9 mouse cellular contexts compared by ENCODE assay signal in genomic region chr19:10040866-10041387, GRCm38 (mm10). TPM values are rescaled to one million over a fixed set of nuclear protein-coding genes. Genes with fewer than 3 reads are reported as not detected.
DNase-seq lines count a peak whose midpoint lies in the region; ATAC-seq lines count a peak whose summit lies in the region.
"Had no signal": no experiment of that assay in that cellular context is flagged by ENCODE, and none has a peak within 500 bp of the region (broad histone marks: within the 10 kb centered on the region; RNA-seq: fewer than 3 reads in every experiment).

No protein-coding gene starts in this region.

- 8% methylated on average over 15 of the region's 20 CpGs for WGBS in kidney, embryonic 16.5 days
- 6% methylated on average over 17 of the region's 20 CpGs for WGBS in hindbrain, embryonic 12.5 days
- 4% methylated on average over 20 of the region's 20 CpGs for WGBS in midbrain, embryonic 15.5 days

- no peaks in the 10 kb centered on the region for H3K9me3 ChIP-seq in kidney, embryonic 16.5 days (ENCODE audit: low read length)
- no peaks in the 10 kb centered on the region for H3K9me3 ChIP-seq in hindbrain, embryonic 12.5 days (replicated peaks)
- no peaks in the 10 kb centered on the region for H3K9me3 ChIP-seq in midbrain, embryonic 15.5 days

- H3K4me1 ChIP-seq in kidney, embryonic 16.5 days (ENCODE audit: insufficient read depth, low read length) = peaks cover 46% of the 10 kb centered on the region
- peaks cover 21% of the 10 kb centered on the region for H3K4me1 ChIP-seq in hindbrain, embryonic 12.5 days
- H3K4me1 ChIP-seq in midbrain, embryonic 15.5 days = peaks cover 26% of the 10 kb centered on the region

- no peaks in the 10 kb centered on the region for H3K36me3 ChIP-seq in kidney, embryonic 16.5 days (ENCODE audit: insufficient read depth, low read length)
- H3K36me3 ChIP-seq in hindbrain, embryonic 12.5 days = no peaks in the 10 kb centered on the region
- H3K36me3 ChIP-seq in midbrain, embryonic 15.5 days (replicated peaks) = no peaks in the 10 kb centered on the region

- DNase-seq in kidney, adult 11 months = no peak
- peak; percentile 79 for DNase-seq in cerebellum, postnatal 10 days
- DNase-seq in gastrocnemius, adult 8-10 months (ENCODE audit: low spot score in 2 of 2) = no peak
- DNase-seq in adrenal gland, postnatal 25 days = no peak
- DNase-seq in right cerebral cortex, adult 2 months (ENCODE audit: low spot score in 2 of 2) = no peak

- no peaks in the 10 kb centered on the region; the same call in 1 of the 2 replicates for H3K27me3 ChIP-seq in kidney, embryonic 16.5 days (ENCODE audit: insufficient read depth, low read length)
- H3K27me3 ChIP-seq in hindbrain, embryonic 12.5 days = peaks cover 20% of the 10 kb centered on the region
- no peaks in the 10 kb centered on the region for H3K27me3 ChIP-seq in midbrain, embryonic 15.5 days (replicated peaks)

- peak overlapping the region; percentile 73 for H3K4me3 ChIP-seq in kidney, embryonic 16.5 days (ENCODE audit: low read length)
- peak overlapping the region; percentile 61 for H3K4me3 ChIP-seq in hindbrain, embryonic 12.5 days
- peak overlapping the region; percentile 82 for H3K4me3 ChIP-seq in midbrain, embryonic 15.5 days

- no peak for ATAC-seq in kidney, embryonic 16.5 days (ENCODE audit: low FRiP score, low TSS enrichment)
- ATAC-seq in hindbrain, embryonic 12.5 days (ENCODE audit: low FRiP score) = peak; percentile 55
- ATAC-seq in midbrain, embryonic 15.5 days (replicated peaks) = peak; percentile 45

- H3K9ac ChIP-seq in kidney, embryonic 16.5 days (replicated peaks; ENCODE audit: low read length) = peak overlapping the region; percentile 79
- H3K9ac ChIP-seq in hindbrain, embryonic 12.5 days = peak overlapping the region; percentile 64
- peak overlapping the region; percentile 76 for H3K9ac ChIP-seq in midbrain, embryonic 15.5 days

- peak overlapping the region; percentile 96 for H3K4me2 ChIP-seq in kidney, embryonic 16.5 days (replicated peaks; ENCODE audit: low read depth, low read length)
- peak overlapping the region; percentile 98 for H3K4me2 ChIP-seq in hindbrain, embryonic 12.5 days (replicated peaks)
- H3K4me2 ChIP-seq in midbrain, embryonic 15.5 days = peak overlapping the region; percentile 92

- peak overlapping the region; percentile 48; the same call in 1 of the 2 replicates for H3K27ac ChIP-seq in kidney, embryonic 16.5 days (ENCODE audit: low read length)
- no peak overlapping the region for H3K27ac ChIP-seq in hindbrain, embryonic 12.5 days
- peak overlapping the region; percentile 69; the same call in 1 of the 2 replicates for H3K27ac ChIP-seq in midbrain, embryonic 15.5 days
- H3K27ac ChIP-seq: macrophage had no signal

RNA-seq across cellular contexts. Expression of gene Fads3, which starts 0.4 kb away (rescaled TPM):
- polyA plus RNA-seq in kidney, embryonic 16.5 days (2015; fragmentation: Nextera tagmentation; extraction: Ambion mirVana) = 30.1 and 36.5 TPM in 2 replicates
- polyA plus RNA-seq in hindbrain, embryonic 12.5 days (2016; fragmentation: Nextera tagmentation; extraction: Ambion mirVana) = 13.1 and 16.6 TPM in 2 replicates
- 25.8 and 27.1 TPM in 2 replicates for polyA plus RNA-seq in midbrain, embryonic 15.5 days (2015; fragmentation: Nextera tagmentation; extraction: Ambion mirVana)
- 1 to 10 TPM; 1.5 to 4.9 (median 3.5) TPM for total RNA-seq in gastrocnemius, adult 8-10 months (2022)
- total RNA-seq in adrenal gland, postnatal 25 days (2021) = 9.5 and 15.1 TPM in 2 replicates

RNA-seq across cellular contexts. Expression of gene Rab3il1, which starts 39.5 kb away (rescaled TPM):
- polyA plus RNA-seq in kidney, embryonic 16.5 days (2015; fragmentation: Nextera tagmentation; extraction: Ambion mirVana) = 32.0 and 34.6 TPM in 2 replicates
- polyA plus RNA-seq in hindbrain, embryonic 12.5 days (2016; fragmentation: Nextera tagmentation; extraction: Ambion mirVana) = 35.4 and 40.0 TPM in 2 replicates
- 24.5 and 29.2 TPM in 2 replicates for polyA plus RNA-seq in midbrain, embryonic 15.5 days (2015; fragmentation: Nextera tagmentation; extraction: Ambion mirVana)
- 1 to 10 TPM; 2.5 to 3.9 (median 3.3) TPM for total RNA-seq in gastrocnemius, adult 8-10 months (2022)
- total RNA-seq in adrenal gland, postnatal 25 days (2021) = 3.5 and 5.8 TPM in 2 replicates

RNA-seq across cellular contexts. Expression of gene Best1, which starts 39.5 kb away (rescaled TPM):
- 1.4 and 1.9 TPM in 2 replicates for polyA plus RNA-seq in kidney, embryonic 16.5 days (2015; fragmentation: Nextera tagmentation; extraction: Ambion mirVana)
- 0.94 and 1.1 TPM in 2 replicates for polyA plus RNA-seq in hindbrain, embryonic 12.5 days (2016; fragmentation: Nextera tagmentation; extraction: Ambion mirVana)
- 1.7 and 3.2 TPM in 2 replicates for polyA plus RNA-seq in midbrain, embryonic 15.5 days (2015; fragmentation: Nextera tagmentation; extraction: Ambion mirVana)
- total RNA-seq in gastrocnemius, adult 8-10 months (2022) = under 1 TPM in 3 of 4 experiments, not detected in 1; 0.39 to 0.46 (median 0.45) TPM
- total RNA-seq in adrenal gland, postnatal 25 days (2021) = 0.97 TPM in 1 of 2 replicates, not detected in the other

Comparison
In these comparisons a context has a peak if more than half of its experiments do, and no peak if none do; other contexts are left out.
1. DNase-seq: peak in cerebellum, postnatal 10 days (2 of 2); none in kidney, adult 11 months (single experiment), gastrocnemius, adult 8-10 months (0 of 2), adrenal gland, postnatal 25 days (single experiment) and right cerebral cortex, adult 2 months (0 of 2).
2. Peak in every context shown above with its lines, with median percentiles within 50 percentile points of each other: H3K4me2 ChIP-seq, H3K4me3 ChIP-seq and H3K9ac ChIP-seq.